18 mouse cellular contexts compared by ENCODE assay signal in genomic region chr17:23744076-23744475, GRCm38 (mm10). TPM values are rescaled to one million over a fixed set of nuclear protein-coding genes. Genes with fewer than 3 reads are reported as not detected.
A peak's percentile ranks its signal among the peaks of the same experiment; 100 is the strongest.
DNase-seq lines count a peak whose midpoint lies in the region; ATAC-seq and TF ChIP-seq lines count a peak whose summit lies in the region.
"Had no signal": no experiment of that assay in that cellular context is flagged by ENCODE, and none has a peak within 500 bp of the region (broad histone marks: within the 10 kb centered on the region; RNA-seq: fewer than 3 reads in every experiment).

No protein-coding gene starts in this region.

- no peak for ATAC-seq in lung, postnatal 0 days
- ATAC-seq: forebrain, embryonic 16.5 days; liver, embryonic 12.5 days had no signal

- H3K27me3 ChIP-seq in lung, postnatal 0 days (replicated peaks; ENCODE audit: insufficient read depth, low read length): peaks cover 50% of the 10 kb centered on the region

- H3K27ac ChIP-seq in lung, postnatal 0 days (ENCODE audit: low read length): no peak overlapping the region
- H3K27ac ChIP-seq: heart, embryonic 15.5 days; hindbrain, embryonic 12.5 days; left cerebral cortex, adult 2 months; liver, embryonic 12.5 days; midbrain, embryonic 12.5 days had no signal

- no peak for TF ChIP-seq EP300 in lung, postnatal 0 days (IDR thresholded peaks at IDR 0.05)

- no peak overlapping the region for H3K4me2 ChIP-seq in lung, postnatal 0 days (replicated peaks; ENCODE audit: low read depth, low read length)
- H3K4me2 ChIP-seq: liver, embryonic 12.5 days had no signal

- WGBS in lung, postnatal 0 days: 30% methylated on average over 8 of the region's 8 CpGs

- peak; percentile 29 for DNase-seq in embryo, embryonic 10.5 days (ENCODE audit: low spot score)
- DNase-seq in embryo, embryonic 11 days: no peak
- DNase-seq in lung, postnatal 36 days: peak; percentile 22
- no peak for DNase-seq in lung, postnatal 0 days (ENCODE audit: low spot score)
- DNase-seq in induced T-regulatory cell, adult 2 months (ENCODE audit: low read depth): peak; percentile 32
- peak; percentile 19 for DNase-seq in retina, embryonic 14.5 days (ENCODE audit: low spot score)
- no peak for DNase-seq in cerebellum, postnatal 14 days
- DNase-seq in spleen, postnatal 4 days (ENCODE audit: low spot score in 2 of 2): no peak
- DNase-seq: adrenal gland, postnatal 10 days; kidney, adult 9 months; right cerebral cortex, postnatal 4 days; thymus, adult 18-20 months had no signal

- no peaks in the 10 kb centered on the region for H3K36me3 ChIP-seq in lung, postnatal 0 days (ENCODE audit: insufficient read depth, low read length)
- H3K36me3 ChIP-seq: heart, embryonic 15.5 days; hindbrain, embryonic 12.5 days; liver, embryonic 12.5 days; midbrain, embryonic 12.5 days had no signal

- H3K4me3 ChIP-seq in lung, postnatal 0 days (ENCODE audit: low read depth, low read length): no peak overlapping the region
- H3K4me3 ChIP-seq: hindbrain, embryonic 12.5 days; left cerebral cortex, adult 2 months; liver, embryonic 12.5 days; midbrain, embryonic 12.5 days had no signal

- H3K9ac ChIP-seq in lung, postnatal 0 days (replicated peaks; ENCODE audit: low read depth): no peak overlapping the region
- H3K9ac ChIP-seq: heart, embryonic 15.5 days; hindbrain, embryonic 12.5 days; liver, embryonic 12.5 days; midbrain, embryonic 12.5 days had no signal

- TF ChIP-seq CTCF in lung, postnatal 0 days (IDR thresholded peaks at IDR 0.05): no peak

- H3K4me1 ChIP-seq in lung, postnatal 0 days (ENCODE audit: insufficient read depth, low read depth, low read length): peaks cover 28% of the 10 kb centered on the region

- H3K9me3 ChIP-seq in lung, postnatal 0 days (ENCODE audit: low read length): no peaks in the 10 kb centered on the region
- H3K9me3 ChIP-seq: heart, embryonic 15.5 days; hindbrain, embryonic 12.5 days; liver, embryonic 12.5 days; midbrain, embryonic 12.5 days had no signal

RNA-seq across cellular contexts. Expression of gene Kremen2, which starts 1.6 kb away (rescaled TPM):
- polyA plus RNA-seq in lung, postnatal 0 days (2015; fragmentation: Nextera tagmentation; extraction: Ambion mirVana): 0.41 and 0.52 TPM in 2 replicates

RNA-seq across cellular contexts. Expression of gene Paqr4, which starts 3.4 kb away (rescaled TPM):
- 45.2 and 47.7 TPM in 2 replicates for polyA plus RNA-seq in lung, postnatal 0 days (2015; fragmentation: Nextera tagmentation; extraction: Ambion mirVana)

RNA-seq across cellular contexts. Expression of gene Pkmyt1, which starts 17.9 kb away (rescaled TPM):
- 10.4 and 11.5 TPM in 2 replicates for polyA plus RNA-seq in lung, postnatal 0 days (2015; fragmentation: Nextera tagmentation; extraction: Ambion mirVana)

RNA-seq across cellular contexts. Expression of gene 1520401A03Rik, which starts 21.5 kb away (rescaled TPM):
- polyA plus RNA-seq in lung, postnatal 0 days (2015; fragmentation: Nextera tagmentation; extraction: Ambion mirVana): 0.20 TPM in 1 of 2 replicates, not detected in the other
- polyA plus RNA-seq: forebrain, embryonic 16.5 days; heart, embryonic 15.5 days had no signal

RNA-seq across cellular contexts. Expression of gene Flywch1, which starts 27.3 kb away (rescaled TPM):
- polyA plus RNA-seq in lung, postnatal 0 days (2015; fragmentation: Nextera tagmentation; extraction: Ambion mirVana): 43.1 and 43.5 TPM in 2 replicates

Comparison
In these comparisons a context has a peak if more than half of its experiments do, and no peak if none do; other contexts are left out.
1. DNase-seq: peak in embryo, embryonic 10.5 days (single experiment), lung, postnatal 36 days (single experiment), induced T-regulatory cell, adult 2 months (single experiment) and retina, embryonic 14.5 days (single experiment); none in embryo, embryonic 11 days (single experiment), lung, postnatal 0 days (single experiment), cerebellum, postnatal 14 days (0 of 2) and spleen, postnatal 4 days (0 of 2).